Comparison of ENCODE assay signal across 8 mouse cellular contexts in genomic region chr1:181728707-181729106, GRCm38 (mm10).
DNase-seq lines count a peak whose midpoint lies in the region; TF ChIP-seq lines count a peak whose summit lies in the region.

No protein-coding gene starts in this region.

- no peak overlapping the region for H3K4me3 ChIP-seq in spleen, adult 2 months (ENCODE audit: extremely low read depth, insufficient read depth, insufficient read length)
- no peak overlapping the region for H3K4me3 ChIP-seq in small intestine, adult 2 months (ENCODE audit: low read depth, low read length)

- no peak overlapping the region for H3K27ac ChIP-seq in spleen, adult 2 months (ENCODE audit: insufficient read depth, low read length)
- no peak overlapping the region for H3K27ac ChIP-seq in small intestine, adult 2 months (ENCODE audit: insufficient read depth, low read depth, low read length)

- no peaks in the 10 kb centered on the region for H3K36me3 ChIP-seq in spleen, adult 2 months (ENCODE audit: control insufficient read depth, insufficient read depth, low read length)
- no peaks in the 10 kb centered on the region for H3K36me3 ChIP-seq in small intestine, adult 2 months (ENCODE audit: control insufficient read depth, insufficient read depth, low read length)

- peak; percentile 64 for DNase-seq in gastrocnemius, adult 18-20 months (ENCODE audit: low spot score)
- no peak for DNase-seq in gastrocnemius, postnatal 25 days
- DNase-seq in spleen, adult 2 months (ENCODE audit: low read depth in 1 of 2, low spot score in 2 of 2): peak in 1 of 2 experiments; percentile 23
- DNase-seq in spleen, adult 12 weeks (ENCODE audit: low spot score): no peak
- DNase-seq in embryo, embryonic 10.5 days (ENCODE audit: low spot score): peak; percentile 33
- peak; percentile 14 to 32 for DNase-seq in layer of hippocampus, postnatal 10 days (ENCODE audit: low spot score in 2 of 2)
- DNase-seq in yolk sac, embryonic 10.5 days (ENCODE audit: low spot score): no peak

- H3K27me3 ChIP-seq in spleen, adult 2 months (ENCODE audit: control insufficient read depth, insufficient read depth, low read length): no peaks in the 10 kb centered on the region
- no peaks in the 10 kb centered on the region for H3K27me3 ChIP-seq in small intestine, adult 2 months (ENCODE audit: control insufficient read depth, insufficient read depth, low read length)

- no peaks in the 10 kb centered on the region for H3K4me1 ChIP-seq in spleen, adult 2 months (ENCODE audit: control insufficient read depth, insufficient read depth, insufficient read length)
- no peaks in the 10 kb centered on the region for H3K4me1 ChIP-seq in small intestine, adult 2 months (ENCODE audit: control insufficient read depth, insufficient read depth, insufficient read length, low read length)

- peak; percentile 47; the same call in 1 of the 2 replicates for TF ChIP-seq CTCF in spleen, adult 2 months (IDR thresholded peaks at IDR 0.05; ENCODE audit: extremely low read depth, insufficient read depth, insufficient read length, insufficient replicate concordance)
- peak; percentile 16; the same call in 1 of the 2 replicates for TF ChIP-seq CTCF in small intestine, adult 2 months (IDR thresholded peaks at IDR 0.05; ENCODE audit: extremely low read depth, insufficient read length, insufficient replicate concordance, low read depth, low read length)

- 61% methylated on average over 5 of the region's 5 CpGs for WGBS in spleen, adult 2 months
- WGBS in small intestine, adult 2 months: 50% methylated on average over 5 of the region's 5 CpGs

- no peak for TF ChIP-seq POLR2A in spleen, adult 2 months (IDR thresholded peaks at IDR 0.05; ENCODE audit: low read depth, low read length)
- TF ChIP-seq POLR2A in small intestine, adult 2 months (IDR thresholded peaks at IDR 0.05; ENCODE audit: low read depth, low read length): no peak

Comparison
In these comparisons a context has a peak if more than half of its experiments do, and no peak if none do; other contexts are left out.
1. DNase-seq: peak in gastrocnemius, adult 18-20 months (single experiment), embryo, embryonic 10.5 days (single experiment) and layer of hippocampus, postnatal 10 days (2 of 2); none in gastrocnemius, postnatal 25 days (single experiment), spleen, adult 12 weeks (single experiment) and yolk sac, embryonic 10.5 days (single experiment).